Mouse (Mus musculus) hindbrain, embryonic 13.5 days (tissue): ENCODE results near the gene Zc3h12a. TPM values are rescaled to one million over a fixed set of nuclear protein-coding genes. Genes with fewer than 3 reads are reported as not detected.

Source experiments
- ATAC-seq: fragments of 200-750 bp; cut with Nextera tagmentation; 2 replicates; pipeline ENCODE4 v1.8.0; 2017; ENCODE audit warnings: moderate TSS enrichment; ENCODE audit not compliant: low FRiP score
- H3K27ac ChIP-seq: fragments of 300-500 bp; sonication (generic); 2 replicates; pipeline ENCODE4 v1.5.1; 2015; ENCODE audit warnings: inconsistent platforms, mild to moderate bottlenecking, moderate library complexity
- H3K27me3 ChIP-seq: fragments of 300-500 bp; sonication (generic); 2 replicates; pipeline ENCODE4 v1.6.1; 2015; ENCODE audit warnings: mild to moderate bottlenecking, inconsistent platforms
- H3K36me3 ChIP-seq: fragments of 300-500 bp; sonication (generic); 2 replicates; pipeline ENCODE4 v1.6.1; 2015; ENCODE audit warnings: mild to moderate bottlenecking, inconsistent platforms
- H3K4me1 ChIP-seq: fragments of 300-500 bp; sonication (generic); replicated peaks from 2 replicates; pipeline ENCODE4 v1.6.1; 2015; ENCODE audit warnings: inconsistent platforms
- H3K4me2 ChIP-seq: fragments of 300-500 bp; sonication (generic); 2 replicates; pipeline ENCODE4 v1.6.1; 2015; ENCODE audit warnings: inconsistent platforms, mild to moderate bottlenecking, moderate library complexity
- H3K4me3 ChIP-seq: fragments of 300-500 bp; sonication (generic); 2 replicates; pipeline ENCODE4 v1.5.1; 2015; ENCODE audit warnings: mild to moderate bottlenecking, inconsistent platforms
- H3K9ac ChIP-seq: fragments of 300-500 bp; sonication (generic); 2 replicates; pipeline ENCODE4 v1.6.1; 2015; ENCODE audit warnings: mild to moderate bottlenecking, inconsistent platforms
- H3K9me3 ChIP-seq: fragments of 300-500 bp; sonication (generic); 2 replicates; pipeline ENCODE4 v1.6.1; 2016; ENCODE audit warnings: inconsistent platforms
- whole genome bisulfite sequencing: fragments of 180-500 bp; shearing (Covaris S2); methylation state at CpG from one replicate; pipeline ENCODE4 v1.1.7; 2015; 5-methylcytosine and 5-hydroxymethylcytosine counted together
- polyA plus RNA-seq: library from polyadenylated mRNA; unstranded; fragments of >200 nt; fragmentation: Nextera tagmentation; extraction: Ambion mirVana; gene quantifications from 2 replicates; pipeline ENCODE4 v1.2.1, GENCODE M21; 2015

Zc3h12a gene
- polyA plus RNA-seq, 1 experiment from 2014 or later, result 0.19 TPM

GRCm38 (mm10) chr4:125122431-125123278, 5.0 kb downstream of the Zc3h12a start:
- Histone ChIP-seq H3K27me3 (peaks cover 24% of the 10 kb centered on the region), H3K4me2 (no peak overlapping the region), H3K9ac (peak overlapping the region; percentile 19; the same call in 1 of the 2 replicates), H3K4me3 (no peak overlapping the region), H3K36me3 (no peaks in the 10 kb centered on the region), H3K4me1 (peaks cover 35% of the 10 kb centered on the region), H3K27ac (no peak overlapping the region), H3K9me3 (no peaks in the 10 kb centered on the region)
- ATAC-seq, result no peak
- 25% methylated on average over 16 of the region's 16 CpGs for WGBS

GRCm38 (mm10) chr4:125119721-125120120, 7.9 kb downstream of the Zc3h12a start:
- ATAC-seq, result no peak
- H3K9ac ChIP-seq, result no peak overlapping the region; the same call in 1 of the 2 replicates
- whole genome bisulfite sequencing, result 90% methylated on average over 11 of the region's 11 CpGs
- no peaks in the 10 kb centered on the region for H3K36me3 ChIP-seq
- 0 out of 2 replicates have a peak, but pooled peaks cover 7% of the 10 kb centered on the region for H3K27me3 ChIP-seq
- H3K27ac ChIP-seq, result no peak overlapping the region
- peaks cover 44% of the 10 kb centered on the region for H3K4me1 ChIP-seq
- no peaks in the 10 kb centered on the region for H3K9me3 ChIP-seq
- H3K4me2 ChIP-seq, result no peak overlapping the region
- no peak overlapping the region for H3K4me3 ChIP-seq

- 0 out of 2 replicates have a peak, but pooled peaks cover under 1% of the 10 kb centered on the region for H3K27me3 ChIP-seq
- H3K27ac ChIP-seq, result no peak overlapping the region
- ATAC-seq, result no peak
- WGBS, result 29% methylated on average over 10 of the region's 10 CpGs
- H3K36me3 ChIP-seq, result no peaks in the 10 kb centered on the region
- no peak overlapping the region for H3K9ac ChIP-seq
- no peak overlapping the region for H3K4me3 ChIP-seq
- peaks cover 39% of the 10 kb centered on the region for H3K4me1 ChIP-seq
- H3K4me2 ChIP-seq, result no peak overlapping the region
- H3K9me3 ChIP-seq, result no peaks in the 10 kb centered on the region
Observed at GRCm38 (mm10) chr4:125119070-125119469, 8.6 kb downstream of the Zc3h12a start.

- Histone ChIP-seq H3K4me3 (no peak overlapping the region), H3K27me3 (no peaks in the 10 kb centered on the region), H3K27ac (no peak overlapping the region), H3K9me3 (no peaks in the 10 kb centered on the region), H3K36me3 (no peaks in the 10 kb centered on the region), H3K4me2 (no peak overlapping the region), H3K4me1 (peaks cover 33% of the 10 kb centered on the region), H3K9ac (no peak overlapping the region)
- 84% methylated on average over 7 of the region's 7 CpGs for WGBS
- ATAC-seq, result no peak
Observed at GRCm38 (mm10) chr4:125117902-125118320, 9.7 kb downstream of the Zc3h12a start.

- H3K4me2 ChIP-seq, result no peak overlapping the region
- peaks cover 6% of the 10 kb centered on the region for H3K36me3 ChIP-seq
- H3K9ac ChIP-seq, result no peak overlapping the region
- H3K4me1 ChIP-seq, result peaks cover 26% of the 10 kb centered on the region
- no peak overlapping the region for H3K4me3 ChIP-seq
- no peaks in the 10 kb centered on the region for H3K27me3 ChIP-seq
- no peak for ATAC-seq
- H3K27ac ChIP-seq, result no peak overlapping the region
- H3K9me3 ChIP-seq, result no peaks in the 10 kb centered on the region
- 78% methylated on average over 13 of the region's 13 CpGs for WGBS
Observed at GRCm38 (mm10) chr4:125116929-125117328, 10.7 kb downstream of the Zc3h12a start.

GRCm38 (mm10) chr4:125116090-125116861, 11.4 kb downstream of the Zc3h12a start:
- Histone ChIP-seq H3K27me3 (no peaks in the 10 kb centered on the region), H3K9ac (no peak overlapping the region), H3K27ac (no peak overlapping the region), H3K4me2 (no peak overlapping the region), H3K4me1 (peaks cover 26% of the 10 kb centered on the region), H3K4me3 (no peak overlapping the region), H3K36me3 (peaks cover 13% of the 10 kb centered on the region), H3K9me3 (no peaks in the 10 kb centered on the region)
- ATAC-seq, result no peak
- WGBS, result 72% methylated on average over 9 of the region's 9 CpGs

GRCm38 (mm10) chr4:125115710-125116089, 11.9 kb downstream of the Zc3h12a start:
- Histone ChIP-seq H3K27ac (no peak overlapping the region), H3K27me3 (no peaks in the 10 kb centered on the region), H3K4me2 (no peak overlapping the region), H3K4me1 (peaks cover 26% of the 10 kb centered on the region), H3K9me3 (no peaks in the 10 kb centered on the region), H3K9ac (no peak overlapping the region), H3K4me3 (no peak overlapping the region), H3K36me3 (peaks cover 19% of the 10 kb centered on the region)
- no peak for ATAC-seq
- 49% methylated on average over 6 of the region's 6 CpGs for WGBS

GRCm38 (mm10) chr4:125115081-125115480, 12.6 kb downstream of the Zc3h12a start:
- 81% methylated on average over 4 of the region's 4 CpGs for WGBS
- ATAC-seq, result no peak

GRCm38 (mm10) chr4:125114638-125115037, 13.0 kb downstream of the Zc3h12a start:
- no peak for ATAC-seq
- no peaks in the 10 kb centered on the region for H3K27me3 ChIP-seq
- no peaks in the 10 kb centered on the region for H3K9me3 ChIP-seq
- no peak overlapping the region for H3K9ac ChIP-seq
- H3K27ac ChIP-seq, result no peak overlapping the region
- WGBS, result 17% methylated on average over 6 of the region's 6 CpGs
- no peak overlapping the region for H3K4me2 ChIP-seq
- peaks cover 29% of the 10 kb centered on the region for H3K36me3 ChIP-seq
- peaks cover 26% of the 10 kb centered on the region for H3K4me1 ChIP-seq
- H3K4me3 ChIP-seq, result no peak overlapping the region

More at GRCm38 (mm10) chr4:125115081-125115480, 12.6 kb downstream of the Zc3h12a start:
- Histone ChIP-seq H3K27ac (no peak overlapping the region), H3K4me2 (no peak overlapping the region), H3K36me3 (peaks cover 25% of the 10 kb centered on the region), H3K9ac (no peak overlapping the region), H3K9me3 (no peaks in the 10 kb centered on the region), H3K4me1 (peaks cover 26% of the 10 kb centered on the region), H3K27me3 (no peaks in the 10 kb centered on the region), H3K4me3 (no peak overlapping the region)

- no peak overlapping the region for H3K27ac ChIP-seq
- no peaks in the 10 kb centered on the region for H3K27me3 ChIP-seq
- H3K4me3 ChIP-seq, result no peak overlapping the region
- ATAC-seq, result no peak
- H3K4me2 ChIP-seq, result no peak overlapping the region
- H3K36me3 ChIP-seq, result peaks cover 62% of the 10 kb centered on the region
- no peaks in the 10 kb centered on the region for H3K9me3 ChIP-seq
- H3K4me1 ChIP-seq, result no peaks in the 10 kb centered on the region
- no peak overlapping the region for H3K9ac ChIP-seq
- WGBS, result 93% methylated on average over 9 of the region's 9 CpGs
Observed at GRCm38 (mm10) chr4:125105354-125105753, 22.3 kb downstream of the Zc3h12a start.

- ATAC-seq, result no peak
- Histone ChIP-seq H3K27ac (no peak overlapping the region), H3K4me1 (no peaks in the 10 kb centered on the region), H3K9ac (no peak overlapping the region), H3K27me3 (no peaks in the 10 kb centered on the region), H3K9me3 (no peaks in the 10 kb centered on the region), H3K4me3 (no peak overlapping the region), H3K4me2 (no peak overlapping the region), H3K36me3 (peaks cover 45% of the 10 kb centered on the region)
- 80% methylated on average over 13 of the region's 13 CpGs for WGBS
Observed at GRCm38 (mm10) chr4:125101334-125101733, 26.3 kb downstream of the Zc3h12a start.

- 8% methylated on average over 8 of the region's 8 CpGs for WGBS
Observed at GRCm38 (mm10) chr4:125099458-125099857, 28.2 kb downstream of the Zc3h12a start.

More at GRCm38 (mm10) chr4:125099458-125099857, 28.2 kb downstream of the Zc3h12a start:
- H3K36me3 ChIP-seq, result peaks cover 26% of the 10 kb centered on the region
- H3K4me2 ChIP-seq, result no peak overlapping the region
- H3K4me1 ChIP-seq, result no peaks in the 10 kb centered on the region
- no peaks in the 10 kb centered on the region for H3K9me3 ChIP-seq
- H3K27ac ChIP-seq, result no peak overlapping the region; the same call in 1 of the 2 replicates
- no peak overlapping the region for H3K9ac ChIP-seq
- ATAC-seq, result peak; percentile 43; the same call in 1 of the 2 replicates
- H3K27me3 ChIP-seq, result no peaks in the 10 kb centered on the region
- no peak overlapping the region for H3K4me3 ChIP-seq
